Mouse (Mus musculus): ENCODE results near the gene Dcdc2c. TPM values are rescaled to one million over a fixed set of nuclear protein-coding genes. Genes with fewer than 3 reads are reported as not detected.

Gene Dcdc2c
- polyA plus RNA-seq, 1 experiment from 2014 or later = 0.32 TPM

- Histone ChIP-seq H3K4me2 (ENCODE audit: low read depth, low read length) (peak overlapping the region; percentile 68), H3K4me1 (ENCODE audit: control insufficient read depth, insufficient read depth, low read length) (no peaks in the 10 kb centered on the region; the same call in 1 of the 2 replicates), H3K4me3 (ENCODE audit: low read depth, low read length) (peak overlapping the region; percentile 38), H3K9ac (ENCODE audit: low read depth, low read length) (peak overlapping the region; percentile 57), H3K27ac (replicated peaks; ENCODE audit: low read depth, low read length) (peak overlapping the region; percentile 76), H3K9me3 (ENCODE audit: control insufficient read depth, low read length) (peaks cover 6% of the 10 kb centered on the region), H3K27me3 (replicated peaks; ENCODE audit: control insufficient read depth, insufficient read depth, low read length) (no peaks in the 10 kb centered on the region), H3K36me3 (ENCODE audit: control insufficient read depth, insufficient read depth, low read length) (no peaks in the 10 kb centered on the region)
- 4% methylated on average over 19 of the region's 19 CpGs for WGBS
- ATAC-seq (ENCODE audit: low read depth) = peak; percentile 86; the same call in 1 of the 2 replicates
- peak; percentile 95 for DNase-seq (ENCODE audit: low spot score)
Observed at GRCm38 (mm10) chr12:28431832-28432728, 120.1 kb downstream of the Dcdc2c start.

GRCm38 (mm10) chr12:28429856-28430255 lies 122.3 kb downstream of the Dcdc2c start:
- ATAC-seq (ENCODE audit: low read depth) = no peak
- no peak overlapping the region for H3K27ac ChIP-seq (replicated peaks; ENCODE audit: low read depth, low read length)
- H3K27me3 ChIP-seq (replicated peaks; ENCODE audit: control insufficient read depth, insufficient read depth, low read length) = no peaks in the 10 kb centered on the region
- WGBS = 90% methylated on average over 5 of the region's 5 CpGs
- no peaks in the 10 kb centered on the region; the same call in 1 of the 2 replicates for H3K4me1 ChIP-seq (ENCODE audit: control insufficient read depth, insufficient read depth, low read length)
- H3K36me3 ChIP-seq (ENCODE audit: control insufficient read depth, insufficient read depth, low read length) = no peaks in the 10 kb centered on the region
- no peak overlapping the region for H3K4me2 ChIP-seq (ENCODE audit: low read depth, low read length)
- no peak overlapping the region for H3K9ac ChIP-seq (ENCODE audit: low read depth, low read length)
- DNase-seq (ENCODE audit: low spot score) = no peak
- no peak overlapping the region for H3K4me3 ChIP-seq (ENCODE audit: low read depth, low read length)
- H3K9me3 ChIP-seq (ENCODE audit: control insufficient read depth, low read length) = peaks cover 6% of the 10 kb centered on the region

GRCm38 (mm10) chr12:28416957-28417356 lies 135.2 kb downstream of the Dcdc2c start:
- H3K27me3 ChIP-seq (replicated peaks; ENCODE audit: control insufficient read depth, insufficient read depth, low read length) = no peaks in the 10 kb centered on the region
- WGBS = 72% methylated on average over 4 of the region's 4 CpGs
- no peak overlapping the region for H3K4me2 ChIP-seq (ENCODE audit: low read depth, low read length)
- H3K27ac ChIP-seq (replicated peaks; ENCODE audit: low read depth, low read length) = no peak overlapping the region
- H3K4me1 ChIP-seq (ENCODE audit: control insufficient read depth, insufficient read depth, low read length) = no peaks in the 10 kb centered on the region; the same call in 1 of the 2 replicates
- DNase-seq (ENCODE audit: low spot score) (peak; percentile 20), ATAC-seq (ENCODE audit: low read depth) (no peak)
- 0 out of 2 replicates have a peak, but pooled peaks cover 3% of the 10 kb centered on the region for H3K9me3 ChIP-seq (ENCODE audit: control insufficient read depth, low read length)
- H3K4me3 ChIP-seq (ENCODE audit: low read depth, low read length) = no peak overlapping the region
- no peak overlapping the region for H3K9ac ChIP-seq (ENCODE audit: low read depth, low read length)
- H3K36me3 ChIP-seq (ENCODE audit: control insufficient read depth, insufficient read depth, low read length) = no peaks in the 10 kb centered on the region

- Histone ChIP-seq H3K36me3 (ENCODE audit: control insufficient read depth, insufficient read depth, low read length) (no peaks in the 10 kb centered on the region), H3K27ac (replicated peaks; ENCODE audit: low read depth, low read length) (no peak overlapping the region), H3K27me3 (replicated peaks; ENCODE audit: control insufficient read depth, insufficient read depth, low read length) (no peaks in the 10 kb centered on the region), H3K4me1 (ENCODE audit: control insufficient read depth, insufficient read depth, low read length) (no peaks in the 10 kb centered on the region), H3K4me2 (ENCODE audit: low read depth, low read length) (no peak overlapping the region), H3K9me3 (ENCODE audit: control insufficient read depth, low read length) (peaks cover 14% of the 10 kb centered on the region; the same call in 1 of the 2 replicates), H3K9ac (ENCODE audit: low read depth, low read length) (no peak overlapping the region), H3K4me3 (ENCODE audit: low read depth, low read length) (no peak overlapping the region)
- DNase-seq (ENCODE audit: low spot score) = no peak
- no peak for ATAC-seq (ENCODE audit: low read depth)
- WGBS = 37% methylated on average over 10 of the region's 10 CpGs
Observed at GRCm38 (mm10) chr12:28407656-28408405, 144.4 kb downstream of the Dcdc2c start.

GRCm38 (mm10) chr12:28402256-28402655 lies 149.9 kb downstream of the Dcdc2c start:
- ATAC-seq (ENCODE audit: low read depth) (no peak), DNase-seq (ENCODE audit: low spot score) (no peak)

GRCm38 (mm10) chr12:28401372-28401771 lies 150.8 kb downstream of the Dcdc2c start:
- Histone ChIP-seq H3K36me3 (ENCODE audit: control insufficient read depth, insufficient read depth, low read length) (no peaks in the 10 kb centered on the region), H3K9me3 (ENCODE audit: control insufficient read depth, low read length) (no peaks in the 10 kb centered on the region), H3K9ac (ENCODE audit: low read depth, low read length) (no peak overlapping the region), H3K27ac (replicated peaks; ENCODE audit: low read depth, low read length) (no peak overlapping the region), H3K4me2 (ENCODE audit: low read depth, low read length) (no peak overlapping the region), H3K4me3 (ENCODE audit: low read depth, low read length) (no peak overlapping the region), H3K27me3 (replicated peaks; ENCODE audit: control insufficient read depth, insufficient read depth, low read length) (no peaks in the 10 kb centered on the region), H3K4me1 (ENCODE audit: control insufficient read depth, insufficient read depth, low read length) (peaks cover 5% of the 10 kb centered on the region; the same call in 1 of the 2 replicates)
- 40% methylated on average over 5 of the region's 5 CpGs for WGBS
- no peak for DNase-seq (ENCODE audit: low spot score)
- no peak for ATAC-seq (ENCODE audit: low read depth)

More at GRCm38 (mm10) chr12:28402256-28402655, 149.9 kb downstream of the Dcdc2c start:
- H3K9me3 ChIP-seq (ENCODE audit: control insufficient read depth, low read length) = no peaks in the 10 kb centered on the region
- H3K4me3 ChIP-seq (ENCODE audit: low read depth, low read length) = no peak overlapping the region
- H3K4me1 ChIP-seq (ENCODE audit: control insufficient read depth, insufficient read depth, low read length) = peaks cover 5% of the 10 kb centered on the region; the same call in 1 of the 2 replicates
- no peak overlapping the region for H3K9ac ChIP-seq (ENCODE audit: low read depth, low read length)
- no peak overlapping the region for H3K27ac ChIP-seq (replicated peaks; ENCODE audit: low read depth, low read length)
- no peak overlapping the region for H3K4me2 ChIP-seq (ENCODE audit: low read depth, low read length)
- H3K27me3 ChIP-seq (replicated peaks; ENCODE audit: control insufficient read depth, insufficient read depth, low read length) = no peaks in the 10 kb centered on the region
- WGBS = 62% methylated on average over 4 of the region's 4 CpGs
- no peaks in the 10 kb centered on the region for H3K36me3 ChIP-seq (ENCODE audit: control insufficient read depth, insufficient read depth, low read length)

GRCm38 (mm10) chr12:28392129-28392528 lies 160.1 kb downstream of the Dcdc2c start:
- no peak overlapping the region for H3K9ac ChIP-seq (ENCODE audit: low read depth, low read length)
- no peaks in the 10 kb centered on the region for H3K27me3 ChIP-seq (replicated peaks; ENCODE audit: control insufficient read depth, insufficient read depth, low read length)
- H3K4me3 ChIP-seq (ENCODE audit: low read depth, low read length) = no peak overlapping the region
- no peaks in the 10 kb centered on the region for H3K9me3 ChIP-seq (ENCODE audit: control insufficient read depth, low read length)
- no peak overlapping the region for H3K27ac ChIP-seq (replicated peaks; ENCODE audit: low read depth, low read length)
- DNase-seq (ENCODE audit: low spot score) (peak; percentile 79), ATAC-seq (ENCODE audit: low read depth) (peak; percentile 53; the same call in 1 of the 2 replicates)
- 36% methylated on average over 6 of the region's 6 CpGs for WGBS
- peaks cover 5% of the 10 kb centered on the region; the same call in 1 of the 2 replicates for H3K4me1 ChIP-seq (ENCODE audit: control insufficient read depth, insufficient read depth, low read length)
- H3K36me3 ChIP-seq (ENCODE audit: control insufficient read depth, insufficient read depth, low read length) = no peaks in the 10 kb centered on the region
- no peak overlapping the region for H3K4me2 ChIP-seq (ENCODE audit: low read depth, low read length)

Data from embryonic facial prominence, embryonic 14.5 days (tissue).